Mouse (Mus musculus) erythroblast, adult 5-6 weeks (primary cell): ENCODE data around the gene Gabrg3. TPM values are rescaled to one million over a fixed set of nuclear protein-coding genes. Genes with fewer than 3 reads are reported as not detected.

Experiments
- ATAC-seq: replicated peaks from 2 replicates; pipeline ENCODE4 v1.8.0; 2016; ENCODE audit warnings: moderate number of reproducible peaks, mild to moderate bottlenecking, moderate TSS enrichment, inconsistent platforms; ENCODE audit not compliant: poor library complexity, low FRiP score, severe bottlenecking
- total RNA-seq, 2 experiments: library from RNA; stranded (forward) in 1 of 2; stranded (reverse) in 1 of 2; fragments of 150-400 nt in 1 of 2; fragments of 200-764, 138-1000 nt in 1 of 2; gene quantifications; 2 replicates each; pipeline versions ENCODE4 v1.2.3 to v1.2.4; 2015 to 2017; ENCODE audit warnings: low replicate concordance in 2 of 2

Gene Gabrg3
- total RNA-seq, 2 experiments from 2014 or later = not detected

GRCm38 (mm10) chr7:56768216-56768615 is 618.8 kb downstream of the Gabrg3 start:
- no peak for ATAC-seq

- no peak for ATAC-seq
Measured at GRCm38 (mm10) chr7:56767796-56768195, 619.2 kb downstream of the Gabrg3 start.

GRCm38 (mm10) chr7:56765612-56766445 is 621.2 kb downstream of the Gabrg3 start:
- ATAC-seq = no peak

- no peak for ATAC-seq
Measured at GRCm38 (mm10) chr7:56729225-56729624, 657.8 kb downstream of the Gabrg3 start.

Other genes with a start within 250 kb of the Gabrg3 start
- not detected in 2 replicates for gene Gabrb3, start 32.5 kb upstream of the Gabrg3 start, total RNA-seq (2015; ENCODE audit: low replicate concordance)
- gene Gabrb3, start 32.5 kb upstream of the Gabrg3 start, total RNA-seq (2017; ENCODE audit: low replicate concordance) = not detected in 2 replicates
- not detected in 2 replicates for gene Gabra5, start 122.9 kb upstream of the Gabrg3 start, total RNA-seq (2015; ENCODE audit: low replicate concordance)
- gene Gabra5, start 122.9 kb upstream of the Gabrg3 start, total RNA-seq (2017; ENCODE audit: low replicate concordance) = not detected in 2 replicates